Mouse (Mus musculus) megakaryocyte-erythroid progenitor cell, adult 5 weeks (primary cell): Measurements from ENCODE around the gene Hoxc6. TPM values are rescaled to one million over a fixed set of nuclear protein-coding genes. Genes with fewer than 3 reads are reported as not detected.

Experiments
- polyA plus RNA-seq: library from polyadenylated mRNA; stranded (reverse); fragments of >175 nt; gene quantifications from 2 replicates; pipeline ENCODE4 v1.2.3, GENCODE M21; 2012

Hoxc6 gene
- 0.12 TPM in 1 of 2 replicates, not detected in the other for polyA plus RNA-seq

GRCm38 (mm10) chr15:102997939-102998355 is at the start of gene Hoxc6:
Hoxc6 (plus strand) TSS chr15:102998257.

GRCm38 (mm10) chr15:102954192-102955006 is 43.7 kb upstream of the Hoxc6 start, which contains the start of gene Hoxc11:
Hoxc11 (plus strand) TSS chr15:102954427.

GRCm38 (mm10) chr15:102966776-102967311 is 31.2 kb upstream of the Hoxc6 start, which contains the start of gene Hoxc10:
Hoxc10 (plus strand) TSS chr15:102966796.

GRCm38 (mm10) chr15:102967312-102967510 is 30.8 kb upstream of the Hoxc6 start, which contains the start of gene Hoxc5:
Hoxc5 (plus strand) TSS chr15:102967443.

GRCm38 (mm10) chr15:102976171-102976570 is 21.9 kb upstream of the Hoxc6 start, which contains the start of gene Hoxc9:
Hoxc9 (plus strand) TSS chr15:102976439.

GRCm38 (mm10) chr15:102990461-102991397 is 7.3 kb upstream of the Hoxc6 start, which contains the start of gene Hoxc8:
Hoxc8 (plus strand) TSS chr15:102990607.

GRCm38 (mm10) chr15:103018636-103019035 is 20.6 kb downstream of the Hoxc6 start, which contains the start of gene Hoxc4:
Hoxc4 (plus strand) TSS chr15:103018934.

Other genes starting within 250 kb of the Hoxc6 start
- 0.04 TPM in 1 of 2 replicates, not detected in the other for gene Hoxc13, start 77.2 kb upstream of the Hoxc6 start, polyA plus RNA-seq
- gene Hoxc12, start 61.5 kb upstream of the Hoxc6 start, polyA plus RNA-seq: not detected in 2 replicates
- gene Hoxc11, start 43.8 kb upstream of the Hoxc6 start, polyA plus RNA-seq: not detected in 2 replicates
- not detected in 2 replicates for gene Hoxc10, start 31.5 kb upstream of the Hoxc6 start, polyA plus RNA-seq
- 0.03 TPM in 1 of 2 replicates, not detected in the other for gene Hoxc5, start 30.8 kb upstream of the Hoxc6 start, polyA plus RNA-seq
- 0.03 TPM in 1 of 2 replicates, not detected in the other for gene Hoxc9, start 21.8 kb upstream of the Hoxc6 start, polyA plus RNA-seq
- gene Hoxc8, start 7.7 kb upstream of the Hoxc6 start, polyA plus RNA-seq: not detected in 2 replicates
- 0.03 and 0.04 TPM in 2 replicates for gene Hoxc4, start 20.7 kb downstream of the Hoxc6 start, polyA plus RNA-seq
- gene Smug1, start 168.8 kb downstream of the Hoxc6 start, polyA plus RNA-seq: 0.66 and 1.4 TPM in 2 replicates
- gene Cbx5, start 241.6 kb downstream of the Hoxc6 start, polyA plus RNA-seq: 1.6 and 1.8 TPM in 2 replicates
- 133 and 198 TPM in 2 replicates for gene Hnrnpa1, start 242.2 kb downstream of the Hoxc6 start, polyA plus RNA-seq